Mouse (Mus musculus): Measurements from ENCODE around the gene Cgref1.

- TF ChIP-seq POLR2A (IDR thresholded peaks at IDR 0.05; ENCODE audit: borderline replicate concordance, low read depth, low read length), result no peak
- no peak for TF ChIP-seq CTCF (IDR thresholded peaks at IDR 0.05; ENCODE audit: low read depth, low read length)
These were observed 30.5 kb downstream of the Cgref1 start for GRCm38 (mm10) chr5:30914849-30915248.
